Mouse (Mus musculus) neutrophil, adult 83 days (primary cell): ENCODE data around the gene Dyrk4. TPM values are rescaled to one million over a fixed set of nuclear protein-coding genes. Genes with fewer than 3 reads are reported as not detected.

Source experiments
- total RNA-seq, 2 experiments: library from RNA; stranded (reverse); gene quantifications; one replicate each; pipeline ENCODE4 v1.2.4; 2023

Gene Dyrk4
- not detected for total RNA-seq

DNA sequence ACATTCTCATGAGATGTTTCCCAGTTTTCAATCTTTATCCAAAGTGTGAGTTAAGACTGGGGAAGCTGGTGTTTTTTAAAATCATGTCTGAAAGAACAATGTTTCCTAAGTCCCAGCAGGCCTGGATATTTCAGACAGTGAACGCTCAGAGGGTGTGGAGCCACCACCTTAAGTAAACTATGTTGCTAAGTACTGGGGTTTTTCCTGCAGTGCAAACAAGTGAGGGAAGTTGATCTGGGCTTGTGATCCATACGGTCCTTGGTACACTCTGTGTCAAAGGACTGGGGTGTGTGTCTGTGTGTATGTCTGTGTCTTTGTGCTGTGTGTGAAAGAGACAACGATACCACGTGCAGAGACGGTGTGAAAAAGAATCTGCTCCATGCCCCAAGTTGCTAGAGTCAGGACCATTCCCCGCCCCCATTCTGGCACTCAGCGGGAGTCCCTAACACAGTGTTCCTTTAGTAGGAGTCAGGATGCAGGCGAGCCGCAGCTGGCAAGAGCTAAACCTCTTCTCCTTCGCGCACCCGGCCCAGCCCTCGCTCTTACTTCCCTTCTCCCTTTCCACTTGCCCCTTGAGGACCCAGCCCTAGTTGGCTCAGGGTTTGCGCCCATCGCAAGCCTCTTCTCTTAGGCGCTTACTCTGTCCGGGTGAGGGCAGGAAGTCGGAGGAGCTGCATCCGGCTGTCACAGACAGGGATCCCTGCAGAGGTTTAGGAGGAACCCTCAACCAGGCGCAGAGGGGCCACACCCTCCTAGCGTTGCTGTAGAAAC lies at the start of gene Dyrk4:
Gene Dyrk4 (minus strand): TSS at position 729 of the 771 bp plus-strand sequence.

DNA sequence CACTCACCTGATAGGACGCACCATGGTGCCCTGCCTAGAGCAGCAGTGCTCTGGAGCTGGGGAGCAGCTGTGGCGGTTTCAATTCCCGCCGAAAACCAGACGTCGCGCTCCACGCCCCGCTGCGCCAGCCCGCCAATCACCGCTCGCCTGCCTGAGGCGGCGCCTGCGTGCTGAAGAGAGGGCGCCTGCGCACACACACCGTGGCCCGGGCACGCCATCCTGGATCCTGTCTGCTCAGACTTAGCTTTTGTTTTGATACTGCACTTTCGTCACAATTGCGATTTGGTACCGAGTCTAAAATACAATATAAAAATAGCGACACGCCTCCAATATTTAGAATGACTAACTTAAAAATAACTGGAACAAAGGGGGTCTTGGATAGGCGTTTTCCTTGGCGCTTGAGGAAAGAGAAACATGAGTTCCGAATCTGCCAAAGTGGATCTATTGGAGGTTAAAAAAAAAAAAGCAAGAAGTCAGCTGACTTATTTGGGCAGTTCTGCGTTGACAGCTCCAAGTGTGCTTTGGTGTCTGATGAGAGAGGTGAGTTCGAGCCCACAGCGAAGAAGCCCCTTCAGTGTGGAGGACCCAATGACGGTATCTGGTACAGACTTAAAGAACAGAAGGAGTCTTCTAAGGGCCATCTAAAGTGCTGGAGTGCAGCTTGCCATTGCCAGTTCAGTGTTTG lies 18.0 kb upstream of the Dyrk4 start, which contains the start of the genes Rad51ap1 and D6Wsu163e:
Gene Rad51ap1 (minus strand): TSS at position 101 of the 685 bp plus-strand sequence.
Gene D6Wsu163e (plus strand): TSS at position 476 of the 685 bp plus-strand sequence.

DNA sequence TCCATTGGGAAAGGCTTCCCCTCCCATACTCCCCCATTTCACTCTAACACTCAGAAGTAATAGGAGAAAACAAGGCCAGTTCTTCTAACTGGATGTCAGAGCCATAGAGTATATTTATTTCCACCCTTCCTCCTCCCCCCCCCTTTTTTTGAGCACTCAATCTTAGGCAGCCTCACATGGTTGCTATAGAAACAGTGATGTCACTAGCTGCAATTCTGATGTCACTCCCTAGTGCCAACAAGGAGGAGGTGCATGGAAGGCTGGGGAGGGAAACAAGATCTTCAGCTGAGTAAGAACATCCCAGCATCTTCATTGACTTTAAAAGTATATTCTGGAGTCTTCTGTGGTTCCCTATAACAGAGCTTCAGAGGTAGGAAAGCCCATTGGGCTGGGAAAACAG lies 68.8 kb downstream of the Dyrk4 start, which contains the start of gene Akap3:
Gene Akap3 (plus strand): TSS at position 218 of the 400 bp plus-strand sequence.

DNA sequence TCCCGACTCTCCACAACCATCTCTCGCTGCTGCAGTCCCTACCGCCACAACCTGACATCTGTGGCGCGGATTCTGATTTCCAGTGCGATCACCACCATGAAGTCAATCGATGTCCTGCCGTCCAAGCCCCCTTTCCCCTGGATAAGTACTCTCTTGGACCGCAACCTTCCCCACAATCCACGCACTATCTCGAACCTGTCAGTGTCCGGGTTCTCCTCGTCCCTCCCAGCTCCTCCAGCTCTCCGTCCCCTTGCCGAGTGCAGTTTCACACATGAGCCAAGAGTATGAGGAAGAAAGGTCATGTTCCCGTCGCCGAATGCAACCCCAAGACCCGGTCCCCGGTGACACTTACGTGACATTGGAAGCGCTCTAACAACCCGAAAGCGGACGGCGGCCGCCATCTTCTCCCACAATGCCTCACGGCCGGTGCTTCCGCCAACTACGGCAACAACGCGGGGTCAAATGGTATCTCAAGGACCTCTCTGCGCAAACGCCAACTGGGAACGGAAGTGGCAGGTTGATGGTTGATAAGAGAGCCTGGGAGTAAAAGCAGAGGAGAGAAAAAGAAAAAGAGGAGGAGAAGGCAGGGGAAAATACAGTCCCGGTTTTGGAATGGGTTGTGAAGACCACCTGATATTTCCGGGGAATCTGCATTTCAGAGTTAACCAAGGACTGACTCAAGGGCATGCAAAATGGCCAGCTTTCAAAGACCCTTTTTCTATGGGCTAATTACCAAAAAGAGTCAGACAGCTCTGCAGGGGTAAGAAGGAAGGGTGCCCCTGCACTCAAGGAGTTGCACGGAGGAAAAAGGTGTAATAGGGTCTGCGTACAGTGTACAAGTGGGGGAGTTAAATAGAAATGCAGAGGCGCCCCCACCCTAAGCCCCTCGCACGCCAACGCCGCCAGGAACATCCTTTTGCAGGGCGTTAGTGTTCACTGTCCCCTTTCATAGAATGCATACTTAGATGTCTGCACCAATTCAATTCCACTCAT lies 72.6 kb downstream of the Dyrk4 start, which contains the start of gene Ndufa9:
Gene Ndufa9 (minus strand): TSS at position 425 of the 993 bp plus-strand sequence.

Other genes with a start within 250 kb of the Dyrk4 start
- gene Kcna6, start 181.2 kb downstream of the Dyrk4 start, total RNA-seq: not detected
- 10 to 100 TPM; 39.7 to 46.3 TPM for gene Ndufa9, start 72.7 kb downstream of the Dyrk4 start, total RNA-seq
- not detected for gene Akap3, start 68.7 kb downstream of the Dyrk4 start, total RNA-seq
- 10 to 100 TPM; 19.9 to 31.7 TPM for gene Rad51ap1, start 17.7 kb upstream of the Dyrk4 start, total RNA-seq
- gene D6Wsu163e, start 18.1 kb upstream of the Dyrk4 start, total RNA-seq: 10 to 100 TPM; 23.4 to 23.6 TPM
- not detected for gene Fgf6, start 93.7 kb upstream of the Dyrk4 start, total RNA-seq
- gene Fgf23, start 151.1 kb upstream of the Dyrk4 start, total RNA-seq: not detected
- 1 to 10 TPM; 4.3 to 4.7 TPM for gene Tigar, start 187.7 kb upstream of the Dyrk4 start, total RNA-seq
- 10 to 100 TPM; 14.5 to 16.7 TPM for gene Ccnd2, start 230.4 kb upstream of the Dyrk4 start, total RNA-seq